Mouse (Mus musculus): ENCODE measurements around the gene Sae1.

DNA sequence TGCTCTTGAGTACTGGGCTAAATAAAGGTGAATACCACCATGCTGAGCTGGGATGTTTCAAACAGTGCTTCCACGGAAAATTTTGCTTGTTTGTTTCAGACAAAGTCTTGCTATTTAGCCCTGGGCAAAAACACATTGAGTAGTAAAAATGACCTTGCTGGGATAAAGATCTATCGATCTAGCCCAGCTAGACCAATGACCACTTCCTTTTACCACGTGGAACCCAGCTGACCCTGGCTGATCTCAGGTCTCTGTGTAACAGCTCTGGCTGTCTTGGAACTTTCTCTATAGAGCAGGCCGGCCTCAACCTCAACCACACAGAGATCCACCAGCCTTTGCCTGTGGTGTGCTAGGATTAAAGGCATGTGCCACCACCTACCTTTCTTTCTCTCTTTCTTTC, 9.9 kb upstream of the Sae1 start:
- no peak for TF ChIP-seq CTCF (IDR thresholded peaks at IDR 0.05; ENCODE audit: low read depth)
- no peak for TF ChIP-seq EP300 (IDR thresholded peaks at IDR 0.05; ENCODE audit: low read depth)
